Mouse (Mus musculus) bone marrow macrophage, adult 2 months (primary cell): Measurements from ENCODE around the gene Rbm47.

ENCODE experiments used
- CTCF ChIP-seq: IDR thresholded peaks from 2 replicates; pipeline ENCODE4 v1.5.1; 2012; ENCODE audit warnings: low read depth, mild to moderate bottlenecking, low read length, moderate library complexity
- POLR2A ChIP-seq: IDR thresholded peaks from 2 replicates; pipeline ENCODE4 v1.6.1; 2012; ENCODE audit warnings: mild to moderate bottlenecking, low read depth, low read length, borderline replicate concordance

DNA sequence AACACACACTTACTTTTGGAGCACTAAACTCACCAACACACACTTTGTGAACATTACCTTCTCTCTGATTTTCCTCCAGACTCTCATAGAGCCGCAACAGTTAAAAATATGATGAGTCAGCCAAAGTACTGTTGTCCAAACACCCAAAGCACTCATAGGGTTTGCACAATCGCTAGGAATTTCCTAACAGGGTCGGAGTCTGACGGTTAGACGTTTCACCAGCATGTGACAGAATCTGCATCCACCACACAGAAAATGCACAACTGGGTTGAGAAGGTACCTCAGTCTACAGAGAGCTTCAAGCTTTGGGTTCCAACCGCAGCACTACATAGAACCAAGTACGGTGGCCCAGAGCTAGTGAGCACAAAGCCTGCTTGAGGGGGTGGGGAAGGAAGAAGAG is 67.0 kb downstream of the Rbm47 start:
- TF ChIP-seq CTCF: no peak
- no peak for TF ChIP-seq POLR2A
